Mouse (Mus musculus): ENCODE results near the gene Gcm2. TPM values are rescaled to one million over a fixed set of nuclear protein-coding genes. Genes with fewer than 3 reads are reported as not detected.

Gcm2 gene
- polyA plus RNA-seq (2015; fragmentation: Nextera tagmentation; extraction: Ambion mirVana): not detected in 2 replicates

GRCm38 (mm10) chr13:41110935-41111334 lies at the start of gene Gcm2:
Gcm2 (minus strand) TSS chr13:41111035.
- Histone ChIP-seq H3K27ac (no peak within 1 kb of the TSS), H3K4me1 (no peaks in the 10 kb centered on the region; the same call in 1 of the 2 replicates), H3K9ac (no peak within 1 kb of the TSS), H3K36me3 (no peaks in the 10 kb centered on the region), H3K4me3 (replicated peaks) (no peak within 1 kb of the TSS), H3K27me3 (peaks cover 36% of the 10 kb centered on the region), H3K4me2 (no peak within 1 kb of the TSS), H3K9me3 (replicated peaks) (no peaks in the 10 kb centered on the region)
- WGBS: 74% methylated on average over 3 of the region's 3 CpGs
- ATAC-seq (replicated peaks; ENCODE audit: low FRiP score): no peak

- no peak overlapping the region for H3K9ac ChIP-seq
- H3K27ac ChIP-seq: no peak overlapping the region
- no peaks in the 10 kb centered on the region for H3K27me3 ChIP-seq
- H3K9me3 ChIP-seq (replicated peaks): no peaks in the 10 kb centered on the region
- H3K4me2 ChIP-seq: no peak overlapping the region
- H3K36me3 ChIP-seq: no peaks in the 10 kb centered on the region
- WGBS: 53% methylated on average over 5 of the region's 5 CpGs
- no peaks in the 10 kb centered on the region for H3K4me1 ChIP-seq
- no peak for ATAC-seq (replicated peaks; ENCODE audit: low FRiP score)
- no peak overlapping the region for H3K4me3 ChIP-seq (replicated peaks)
These were observed 47.6 kb upstream of the Gcm2 start for GRCm38 (mm10) chr13:41158426-41158825.

- Histone ChIP-seq H3K4me2 (no peak overlapping the region), H3K9ac (no peak overlapping the region), H3K4me3 (replicated peaks) (no peak overlapping the region), H3K4me1 (no peaks in the 10 kb centered on the region), H3K9me3 (replicated peaks) (no peaks in the 10 kb centered on the region), H3K27me3 (no peaks in the 10 kb centered on the region), H3K27ac (no peak overlapping the region), H3K36me3 (no peaks in the 10 kb centered on the region)
- ATAC-seq (replicated peaks; ENCODE audit: low FRiP score): no peak
- 88% methylated on average over 11 of the region's 11 CpGs for WGBS
These were observed 42.3 kb upstream of the Gcm2 start for GRCm38 (mm10) chr13:41153146-41153545.

GRCm38 (mm10) chr13:41146271-41146670 lies 35.4 kb upstream of the Gcm2 start:
- no peak overlapping the region for H3K9ac ChIP-seq
- no peaks in the 10 kb centered on the region for H3K4me1 ChIP-seq
- H3K27me3 ChIP-seq: no peaks in the 10 kb centered on the region
- no peak overlapping the region for H3K4me2 ChIP-seq
- no peak overlapping the region for H3K27ac ChIP-seq
- H3K36me3 ChIP-seq: no peaks in the 10 kb centered on the region
- no peak for ATAC-seq (replicated peaks; ENCODE audit: low FRiP score)
- 76% methylated on average over 10 of the region's 10 CpGs for WGBS
- no peak overlapping the region for H3K4me3 ChIP-seq (replicated peaks)
- no peaks in the 10 kb centered on the region for H3K9me3 ChIP-seq (replicated peaks)

GRCm38 (mm10) chr13:41145433-41145970 lies 34.7 kb upstream of the Gcm2 start:
- ATAC-seq (replicated peaks; ENCODE audit: low FRiP score): no peak
- 73% methylated on average over 6 of the region's 6 CpGs for WGBS
- Histone ChIP-seq H3K4me2 (no peak overlapping the region), H3K9ac (no peak overlapping the region), H3K4me3 (replicated peaks) (no peak overlapping the region), H3K4me1 (no peaks in the 10 kb centered on the region), H3K27me3 (no peaks in the 10 kb centered on the region), H3K27ac (no peak overlapping the region), H3K9me3 (replicated peaks) (no peaks in the 10 kb centered on the region), H3K36me3 (no peaks in the 10 kb centered on the region)

GRCm38 (mm10) chr13:41134901-41135300 lies 24.1 kb upstream of the Gcm2 start:
- no peak overlapping the region for H3K4me3 ChIP-seq (replicated peaks)
- 7% methylated on average over 6 of the region's 6 CpGs for WGBS
- H3K9ac ChIP-seq: no peak overlapping the region

GRCm38 (mm10) chr13:41129061-41129460 lies 18.2 kb upstream of the Gcm2 start:
- no peaks in the 10 kb centered on the region for H3K9me3 ChIP-seq (replicated peaks)
- no peak for ATAC-seq (replicated peaks; ENCODE audit: low FRiP score)
- no peaks in the 10 kb centered on the region for H3K27me3 ChIP-seq
- WGBS: 88% methylated on average over 8 of the region's 8 CpGs
- H3K4me1 ChIP-seq: no peaks in the 10 kb centered on the region
- H3K36me3 ChIP-seq: no peaks in the 10 kb centered on the region
- H3K4me2 ChIP-seq: no peak overlapping the region
- no peak overlapping the region for H3K4me3 ChIP-seq (replicated peaks)
- no peak overlapping the region for H3K27ac ChIP-seq
- no peak overlapping the region for H3K9ac ChIP-seq

More at GRCm38 (mm10) chr13:41134901-41135300, 24.1 kb upstream of the Gcm2 start:
- Histone ChIP-seq H3K9me3 (replicated peaks) (no peaks in the 10 kb centered on the region), H3K27ac (no peak overlapping the region), H3K4me2 (no peak overlapping the region), H3K4me1 (no peaks in the 10 kb centered on the region), H3K27me3 (peaks cover 3% of the 10 kb centered on the region; the same call in 1 of the 2 replicates), H3K36me3 (no peaks in the 10 kb centered on the region)
- no peak for ATAC-seq (replicated peaks; ENCODE audit: low FRiP score)

GRCm38 (mm10) chr13:41128326-41128725 lies 17.5 kb upstream of the Gcm2 start:
- ATAC-seq (replicated peaks; ENCODE audit: low FRiP score): no peak
- H3K9ac ChIP-seq: no peak overlapping the region
- H3K4me2 ChIP-seq: no peak overlapping the region
- H3K9me3 ChIP-seq (replicated peaks): no peaks in the 10 kb centered on the region
- H3K27ac ChIP-seq: no peak overlapping the region
- H3K27me3 ChIP-seq: no peaks in the 10 kb centered on the region
- no peaks in the 10 kb centered on the region for H3K36me3 ChIP-seq
- no peak overlapping the region for H3K4me3 ChIP-seq (replicated peaks)
- 84% methylated on average over 8 of the region's 8 CpGs for WGBS
- no peaks in the 10 kb centered on the region for H3K4me1 ChIP-seq

- H3K4me3 ChIP-seq (replicated peaks): no peak overlapping the region
- no peaks in the 10 kb centered on the region for H3K9me3 ChIP-seq (replicated peaks)
- H3K4me1 ChIP-seq: no peaks in the 10 kb centered on the region
- H3K4me2 ChIP-seq: no peak overlapping the region
- H3K27ac ChIP-seq: no peak overlapping the region
- WGBS: 89% methylated on average over 6 of the region's 6 CpGs
- no peak overlapping the region for H3K9ac ChIP-seq
- H3K27me3 ChIP-seq: no peaks in the 10 kb centered on the region
- no peak for ATAC-seq (replicated peaks; ENCODE audit: low FRiP score)
- H3K36me3 ChIP-seq: no peaks in the 10 kb centered on the region
These were observed 12.9 kb upstream of the Gcm2 start for GRCm38 (mm10) chr13:41123666-41124225.

- H3K4me3 ChIP-seq (replicated peaks): no peak overlapping the region
- no peaks in the 10 kb centered on the region for H3K9me3 ChIP-seq (replicated peaks)
- H3K4me2 ChIP-seq: no peak overlapping the region
- H3K36me3 ChIP-seq: no peaks in the 10 kb centered on the region
- ATAC-seq (replicated peaks; ENCODE audit: low FRiP score): no peak
- H3K27me3 ChIP-seq: peaks cover 9% of the 10 kb centered on the region
- H3K27ac ChIP-seq: no peak overlapping the region
- H3K9ac ChIP-seq: no peak overlapping the region
- WGBS: 28% methylated on average over 9 of the region's 9 CpGs
- H3K4me1 ChIP-seq: no peaks in the 10 kb centered on the region; the same call in 1 of the 2 replicates
These were observed 8.5 kb upstream of the Gcm2 start for GRCm38 (mm10) chr13:41119152-41119945.

- peaks cover 36% of the 10 kb centered on the region for H3K27me3 ChIP-seq
These were observed 3.1 kb upstream of the Gcm2 start, which contains the start of gene Sycp2l for GRCm38 (mm10) chr13:41113940-41114339. Sycp2l (plus strand) TSS chr13:41114307.

GRCm38 (mm10) chr13:41105541-41105940 lies 5.3 kb downstream of the Gcm2 start:
- H3K27me3 ChIP-seq: peaks cover 2% of the 10 kb centered on the region; the same call in 1 of the 2 replicates
- no peak overlapping the region for H3K4me2 ChIP-seq
- H3K27ac ChIP-seq: no peak overlapping the region
- no peak for ATAC-seq (replicated peaks; ENCODE audit: low FRiP score)
- no peak overlapping the region for H3K4me3 ChIP-seq (replicated peaks)
- H3K9me3 ChIP-seq (replicated peaks): no peaks in the 10 kb centered on the region
- 90% methylated on average over 13 of the region's 13 CpGs for WGBS
- no peak overlapping the region for H3K9ac ChIP-seq
- H3K4me1 ChIP-seq: no peaks in the 10 kb centered on the region
- no peaks in the 10 kb centered on the region for H3K36me3 ChIP-seq

More at GRCm38 (mm10) chr13:41113940-41114339, 3.1 kb upstream of the Gcm2 start, which contains the start of gene Sycp2l:
- 0 out of 2 replicates have a peak, but pooled peaks have one; percentile 58 for ATAC-seq (replicated peaks; ENCODE audit: low FRiP score)
- H3K9me3 ChIP-seq (replicated peaks): no peaks in the 10 kb centered on the region
- H3K9ac ChIP-seq: no peak within 1 kb of the TSS
- WGBS: 24% methylated on average over 14 of the region's 14 CpGs
- peak within 1 kb of the TSS; percentile 29 for H3K4me3 ChIP-seq (replicated peaks)
- no peak within 1 kb of the TSS for H3K27ac ChIP-seq
- H3K4me1 ChIP-seq: no peaks in the 10 kb centered on the region; the same call in 1 of the 2 replicates
- peak within 1 kb of the TSS; percentile 58 for H3K4me2 ChIP-seq
- no peaks in the 10 kb centered on the region for H3K36me3 ChIP-seq

Measured in kidney, embryonic 15.5 days (tissue).